Mouse (Mus musculus) cerebellum, adult 2 months (tissue): ENCODE measurements around the gene Arrb1.

ENCODE experiments used
- CTCF ChIP-seq: fragments of 200-500 bp; IDR thresholded peaks from 2 replicates; pipeline ENCODE4 v1.5.1; 2011; ENCODE audit warnings: low read depth, mild to moderate bottlenecking, control low read depth, low read length, moderate library complexity, borderline replicate concordance; ENCODE audit not compliant: insufficient read depth
- POLR2A ChIP-seq: fragments of 200-500 bp; IDR thresholded peaks from 2 replicates; pipeline ENCODE4 v1.6.1; 2011; ENCODE audit warnings: low read length, control low read depth, borderline replicate concordance; ENCODE audit not compliant: insufficient read depth

- TF ChIP-seq CTCF (no peak), POLR2A (no peak)
Observed at GRCm38 (mm10) chr7:99585976-99586375, 50.7 kb downstream of the Arrb1 start.
